Mouse (Mus musculus) liver, embryonic 11.5 days (tissue): ENCODE results near the gene March8. TPM values are rescaled to one million over a fixed set of nuclear protein-coding genes. Genes with fewer than 3 reads are reported as not detected.

Experiments used
- ATAC-seq: fragments of 200-750 bp; cut with Nextera tagmentation; replicated peaks from 2 replicates; pipeline ENCODE4 v1.8.0; 2017; ENCODE audit warnings: moderate number of reproducible peaks, mild to moderate bottlenecking, moderate TSS enrichment, moderate library complexity; ENCODE audit not compliant: low FRiP score
- DNase-seq: peaks from one replicate; pipeline ENCODE4 v3.0.0-alpha.2; 2017; ENCODE audit warnings: low spot score
- H3K27ac ChIP-seq: fragments of 300-500 bp; sonication (generic); 2 replicates; pipeline ENCODE4 v1.5.1; 2014; ENCODE audit warnings: mild to moderate bottlenecking, low read depth, low read length, control low read depth
- H3K27me3 ChIP-seq: fragments of 300-500 bp; sonication (generic); replicated peaks from 2 replicates; pipeline ENCODE4 v1.6.1; 2014; ENCODE audit warnings: low read length, mixed read lengths; ENCODE audit not compliant: control insufficient read depth, insufficient read depth
- H3K36me3 ChIP-seq: fragments of 300-500 bp; sonication (generic); 2 replicates; pipeline ENCODE4 v1.6.1; 2014; ENCODE audit warnings: mild to moderate bottlenecking, low read length, moderate library complexity, mixed read lengths; ENCODE audit not compliant: control insufficient read depth, insufficient read depth
- H3K4me1 ChIP-seq: fragments of 300-500 bp; sonication (generic); replicated peaks from 2 replicates; pipeline ENCODE4 v1.6.1; 2014; ENCODE audit warnings: low read length, mixed read lengths; ENCODE audit not compliant: control insufficient read depth, insufficient read depth
- H3K4me2 ChIP-seq: fragments of 300-500 bp; sonication (generic); 2 replicates; pipeline ENCODE4 v1.6.1; 2014; ENCODE audit warnings: mild to moderate bottlenecking, control low read depth, moderate library complexity
- H3K4me3 ChIP-seq: fragments of 300-500 bp; sonication (generic); 2 replicates; pipeline ENCODE4 v1.5.1; 2014; ENCODE audit warnings: low read depth, low read length, control low read depth
- H3K9ac ChIP-seq: fragments of 300-500 bp; sonication (generic); 2 replicates; pipeline ENCODE4 v1.6.1; 2014; ENCODE audit warnings: low read depth, low read length, control low read depth
- H3K9me3 ChIP-seq: fragments of 300-500 bp; sonication (generic); 2 replicates; pipeline ENCODE4 v1.6.1; 2016; ENCODE audit warnings: low read length, inconsistent platforms, mixed read lengths; ENCODE audit not compliant: control insufficient read depth
- WGBS: fragments of 180-500 bp; shearing (Covaris S2); extraction: QIAGEN DNeasy Blood & Tissue Kit; methylation state at CpG from one replicate; pipeline ENCODE4 v1.1.7; 2014; 5-methylcytosine and 5-hydroxymethylcytosine counted together
- polyA plus RNA-seq: library from polyadenylated mRNA; unstranded; fragments of >200 nt; fragmentation: Nextera tagmentation; extraction: Ambion mirVana; gene quantifications from 2 replicates; pipeline ENCODE4 v1.2.1, GENCODE M21; 2014

The March8 gene
- polyA plus RNA-seq, 1 experiment from 2014 or later = 41.3 TPM

GRCm38 (mm10) chr6:116417518-116418315, 79.9 kb downstream of the March8 start:
- no peak for ATAC-seq
- Histone ChIP-seq H3K27ac (no peak overlapping the region), H3K4me2 (no peak overlapping the region), H3K9ac (no peak overlapping the region), H3K4me3 (no peak overlapping the region), H3K36me3 (no peaks in the 10 kb centered on the region), H3K27me3 (no peaks in the 10 kb centered on the region), H3K4me1 (peaks cover 3% of the 10 kb centered on the region; the same call in 1 of the 2 replicates), H3K9me3 (no peaks in the 10 kb centered on the region)
- no peak for DNase-seq
- 41% methylated on average over 6 of the region's 6 CpGs for WGBS

DNA sequence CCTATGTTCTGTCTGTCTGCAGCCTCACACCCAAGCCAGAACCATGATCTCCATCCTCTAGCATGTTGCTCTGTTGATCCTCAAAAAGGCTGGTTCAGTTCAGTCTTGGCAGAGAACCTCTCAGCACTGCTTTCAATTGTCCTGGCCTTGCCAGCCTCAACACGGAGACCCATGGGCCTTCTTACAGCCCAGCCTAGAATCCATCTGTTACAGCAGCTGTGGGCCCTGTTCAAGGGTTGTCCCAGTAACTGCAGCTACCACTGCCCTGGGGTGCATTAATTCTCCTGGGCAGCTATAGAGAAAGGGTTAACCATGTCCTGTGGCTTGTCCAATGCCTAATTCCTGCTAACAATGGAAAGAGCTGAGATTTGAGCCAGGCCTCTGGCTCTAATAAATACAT, 80.7 kb downstream of the March8 start:
- H3K9me3 ChIP-seq = no peaks in the 10 kb centered on the region
- H3K27ac ChIP-seq = no peak overlapping the region
- H3K4me1 ChIP-seq = peaks cover 3% of the 10 kb centered on the region; the same call in 1 of the 2 replicates
- no peak for DNase-seq
- no peak overlapping the region for H3K9ac ChIP-seq
- H3K36me3 ChIP-seq = no peaks in the 10 kb centered on the region
- WGBS = 81% methylated on average over 1 of the region's 1 CpGs
- no peak overlapping the region for H3K4me3 ChIP-seq
- no peak for ATAC-seq
- no peak overlapping the region for H3K4me2 ChIP-seq
- H3K27me3 ChIP-seq = no peaks in the 10 kb centered on the region

GRCm38 (mm10) chr6:116419699-116420098, 81.9 kb downstream of the March8 start:
- Histone ChIP-seq H3K4me2 (no peak overlapping the region), H3K9ac (no peak overlapping the region), H3K4me1 (peaks cover 3% of the 10 kb centered on the region; the same call in 1 of the 2 replicates), H3K4me3 (no peak overlapping the region), H3K27me3 (no peaks in the 10 kb centered on the region), H3K9me3 (no peaks in the 10 kb centered on the region), H3K36me3 (no peaks in the 10 kb centered on the region), H3K27ac (no peak overlapping the region)
- whole genome bisulfite sequencing = 73% methylated on average over 6 of the region's 6 CpGs
- ATAC-seq = no peak
- no peak for DNase-seq

DNA sequence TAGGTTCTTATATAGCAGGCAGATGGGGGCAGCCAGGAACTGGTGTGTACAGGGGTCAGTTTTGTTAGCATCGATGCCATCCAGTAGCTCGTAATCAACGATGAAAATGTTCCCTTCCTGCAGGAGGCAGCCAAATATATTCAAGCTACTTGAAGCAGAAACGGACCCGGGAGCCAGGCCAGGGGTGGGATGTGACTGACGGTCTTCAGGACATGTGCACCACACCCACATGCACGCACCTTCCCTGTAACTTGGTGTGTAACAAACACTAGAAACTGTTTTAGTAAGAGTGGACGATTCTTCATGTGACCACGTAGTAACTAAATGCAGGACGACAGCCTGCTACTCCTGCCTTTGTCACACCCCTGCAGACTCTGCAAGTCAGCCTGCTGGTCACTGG, 82.4 kb downstream of the March8 start:
- no peak overlapping the region for H3K4me3 ChIP-seq
- no peak overlapping the region for H3K9ac ChIP-seq
- no peaks in the 10 kb centered on the region for H3K27me3 ChIP-seq
- WGBS = 83% methylated on average over 10 of the region's 10 CpGs
- DNase-seq = no peak
- H3K4me1 ChIP-seq = peaks cover under 1% of the 10 kb centered on the region; the same call in 1 of the 2 replicates
- no peaks in the 10 kb centered on the region for H3K9me3 ChIP-seq
- ATAC-seq = no peak
- H3K27ac ChIP-seq = no peak overlapping the region
- H3K4me2 ChIP-seq = no peak overlapping the region
- H3K36me3 ChIP-seq = no peaks in the 10 kb centered on the region

- Histone ChIP-seq H3K9ac (no peak overlapping the region), H3K4me2 (no peak overlapping the region), H3K27ac (no peak overlapping the region), H3K36me3 (no peaks in the 10 kb centered on the region), H3K9me3 (no peaks in the 10 kb centered on the region), H3K4me3 (no peak overlapping the region), H3K4me1 (no peaks in the 10 kb centered on the region), H3K27me3 (no peaks in the 10 kb centered on the region)
- ATAC-seq (no peak), DNase-seq (no peak)
- 78% methylated on average over 7 of the region's 7 CpGs for WGBS
Observed at GRCm38 (mm10) chr6:116422991-116423390, 85.2 kb downstream of the March8 start.

GRCm38 (mm10) chr6:116423664-116424063, 85.8 kb downstream of the March8 start:
- no peaks in the 10 kb centered on the region for H3K36me3 ChIP-seq
- no peak overlapping the region for H3K4me2 ChIP-seq
- H3K4me3 ChIP-seq = no peak overlapping the region
- no peaks in the 10 kb centered on the region for H3K9me3 ChIP-seq
- H3K9ac ChIP-seq = no peak overlapping the region
- WGBS = 57% methylated on average over 2 of the region's 2 CpGs
- H3K27ac ChIP-seq = no peak overlapping the region
- H3K27me3 ChIP-seq = no peaks in the 10 kb centered on the region
- no peaks in the 10 kb centered on the region for H3K4me1 ChIP-seq
- DNase-seq = no peak
- ATAC-seq = no peak

DNA sequence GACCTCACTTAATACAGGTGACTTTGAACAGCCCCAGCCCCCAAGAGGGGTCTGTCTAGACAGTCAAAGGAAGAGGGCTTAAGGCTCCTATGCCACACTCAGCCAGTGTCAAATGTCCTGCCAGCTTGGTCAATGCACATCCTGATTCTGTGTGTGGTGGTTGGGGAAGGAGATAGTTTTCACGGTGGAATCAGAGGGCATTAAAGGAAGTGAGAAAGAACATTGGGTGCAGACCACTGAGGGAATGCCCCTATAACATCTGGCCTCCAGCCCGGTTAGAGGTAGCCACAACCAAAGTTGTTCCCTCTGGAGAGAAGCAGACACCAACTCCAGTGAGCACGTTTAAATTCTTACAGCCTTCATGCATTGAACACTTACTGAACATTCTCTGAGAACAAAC, 89.7 kb downstream of the March8 start:
- DNase-seq = peak; percentile 10
- 70% methylated on average over 3 of the region's 3 CpGs for WGBS

DNA sequence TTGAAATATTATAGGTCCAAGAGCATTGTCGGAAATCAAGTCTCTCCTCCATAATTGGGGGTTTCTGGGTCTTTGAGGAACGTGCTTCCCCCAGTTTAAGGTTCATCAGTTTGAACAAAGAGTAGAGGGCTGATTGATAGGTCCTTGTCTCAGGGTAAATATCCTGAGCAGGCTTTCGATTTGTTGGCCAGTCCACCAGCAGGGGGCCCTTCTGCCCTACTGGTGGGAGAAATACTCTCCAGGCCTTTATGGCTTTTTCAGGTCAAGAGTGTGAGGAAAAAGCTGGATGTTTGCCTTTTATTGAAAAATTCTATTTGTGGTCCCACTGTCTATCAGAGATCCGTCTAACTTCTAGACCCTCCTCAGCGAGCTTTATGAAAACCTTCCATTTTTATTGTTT, 90.5 kb downstream of the March8 start:
- ATAC-seq (no peak), DNase-seq (peak; percentile 33)
- WGBS = 59% methylated on average over 5 of the region's 5 CpGs

More for the DNA sequence above, 89.7 kb downstream of the March8 start:
- no peak overlapping the region for H3K4me2 ChIP-seq
- no peak for ATAC-seq
- no peaks in the 10 kb centered on the region for H3K9me3 ChIP-seq
- no peaks in the 10 kb centered on the region for H3K36me3 ChIP-seq
- H3K4me1 ChIP-seq = no peaks in the 10 kb centered on the region
- no peak overlapping the region for H3K9ac ChIP-seq
- no peak overlapping the region for H3K27ac ChIP-seq
- H3K4me3 ChIP-seq = no peak overlapping the region
- no peaks in the 10 kb centered on the region for H3K27me3 ChIP-seq

GRCm38 (mm10) chr6:116438864-116439263, 101.0 kb downstream of the March8 start:
- H3K36me3 ChIP-seq = no peaks in the 10 kb centered on the region
- no peaks in the 10 kb centered on the region for H3K9me3 ChIP-seq
- no peaks in the 10 kb centered on the region for H3K27me3 ChIP-seq
- no peak overlapping the region for H3K27ac ChIP-seq
- ATAC-seq (no peak), DNase-seq (no peak)
- 74% methylated on average over 6 of the region's 6 CpGs for WGBS
- no peak overlapping the region for H3K4me3 ChIP-seq
- no peak overlapping the region for H3K9ac ChIP-seq
- no peak overlapping the region for H3K4me2 ChIP-seq
- H3K4me1 ChIP-seq = no peaks in the 10 kb centered on the region; the same call in 1 of the 2 replicates

More for the DNA sequence above, 90.5 kb downstream of the March8 start:
- H3K27ac ChIP-seq = no peak overlapping the region
- H3K27me3 ChIP-seq = no peaks in the 10 kb centered on the region
- H3K9me3 ChIP-seq = no peaks in the 10 kb centered on the region
- H3K4me2 ChIP-seq = no peak overlapping the region
- no peak overlapping the region for H3K4me3 ChIP-seq
- H3K4me1 ChIP-seq = no peaks in the 10 kb centered on the region
- H3K9ac ChIP-seq = no peak overlapping the region
- no peaks in the 10 kb centered on the region for H3K36me3 ChIP-seq
